Mouse (Mus musculus) heart, postnatal 10 days (tissue): Measurements from ENCODE around the gene Cdc42ep4. TPM values are rescaled to one million over a fixed set of nuclear protein-coding genes. Genes with fewer than 3 reads are reported as not detected.

Experiments used
- DNase-seq, 2 experiments: peaks; one replicate each; pipeline ENCODE4 v3.0.0; 2021
- intact Hi-C: fragments of 180-260 bp; cut with DNase I; formaldehyde crosslinking; loops from one replicate; pipeline ENCODE4 v1.15.1; 2025
- total RNA-seq, 2 experiments: library from RNA; stranded (reverse); gene quantifications; 2 replicates each; pipeline ENCODE4 v1.2.3; 2021

Gene Cdc42ep4
- total RNA-seq, 2 experiments from 2014 or later = 23.6 to 33.0 TPM

DNA sequence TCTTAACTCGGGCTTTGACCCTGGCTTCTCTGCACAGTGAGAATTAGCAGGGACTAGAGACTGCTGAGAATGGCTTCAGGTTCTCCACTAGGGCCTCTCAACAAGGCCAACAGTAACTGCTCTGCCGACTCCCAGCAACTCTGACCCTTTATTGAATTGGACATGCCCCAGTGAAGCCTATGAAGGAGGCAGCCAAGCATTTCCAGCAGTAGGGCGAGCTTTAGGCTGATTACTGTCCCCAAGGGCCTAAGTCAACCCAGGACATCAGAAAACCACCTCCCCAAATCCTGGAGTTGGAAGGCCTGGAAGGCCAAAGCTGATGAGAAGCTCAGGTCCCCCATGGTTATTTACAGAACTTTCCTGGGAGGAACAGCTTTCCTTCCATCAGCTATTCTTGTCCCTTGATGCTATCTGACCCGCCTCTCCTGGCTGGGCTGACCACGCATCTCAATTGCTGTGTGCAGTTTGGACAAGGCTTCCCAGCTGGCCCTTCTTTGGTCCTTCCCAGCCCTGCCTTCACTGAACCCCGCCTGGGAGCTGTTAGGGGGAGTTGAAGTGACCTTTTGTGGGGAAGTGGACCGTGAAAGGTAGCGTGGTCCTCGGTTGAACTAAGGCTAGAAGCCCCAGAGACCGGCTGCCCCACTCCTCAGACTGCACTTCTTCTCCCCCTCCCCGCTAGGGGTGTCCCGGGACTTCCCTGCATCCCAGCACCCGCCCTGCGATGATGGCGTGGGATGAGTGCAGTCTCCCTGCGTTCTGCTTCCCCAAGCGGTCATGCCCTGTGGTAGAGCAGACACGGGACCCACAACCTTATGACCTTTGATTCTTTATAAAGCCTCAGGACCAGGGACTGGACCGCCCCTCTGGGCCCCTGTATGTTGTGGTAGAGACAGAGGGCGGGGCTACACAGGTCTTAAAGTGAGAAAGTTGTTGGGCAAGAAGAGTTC is 27.3 kb upstream of the Cdc42ep4 start:
- peak; percentile 67 to 68 for DNase-seq
- intact Hi-C loops = no loop called here

DNA sequence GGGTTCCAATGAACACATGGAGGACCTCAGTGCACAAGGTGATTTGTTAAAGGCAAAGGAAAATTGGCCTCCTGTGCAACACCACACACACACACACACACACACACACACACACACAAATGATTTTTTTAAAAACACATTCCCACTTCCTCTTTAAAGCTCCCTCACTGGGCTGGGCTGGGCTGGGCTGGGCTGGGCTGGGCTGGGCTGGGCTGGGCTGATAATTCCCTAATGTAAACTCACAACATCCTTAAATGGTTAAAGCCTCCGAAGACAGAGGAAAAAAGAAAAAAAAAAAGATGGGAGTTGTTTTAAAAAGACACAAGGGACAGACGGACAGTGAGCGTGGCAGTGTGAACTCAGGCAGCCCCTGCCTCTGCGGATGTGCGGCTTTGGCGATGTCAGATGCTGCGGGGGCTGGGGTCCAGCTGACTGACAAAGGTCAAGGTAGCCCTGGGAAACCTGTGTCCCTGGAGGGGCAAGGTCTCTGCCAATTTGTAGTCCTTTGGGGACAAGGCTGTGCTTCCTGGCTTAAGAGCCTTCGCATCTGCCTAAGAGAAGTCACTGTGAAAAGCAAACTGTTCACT is 26.3 kb upstream of the Cdc42ep4 start:
- DNase-seq = peak in 1 of 2 experiments; percentile 32
- intact Hi-C loops = no loop called here

DNA sequence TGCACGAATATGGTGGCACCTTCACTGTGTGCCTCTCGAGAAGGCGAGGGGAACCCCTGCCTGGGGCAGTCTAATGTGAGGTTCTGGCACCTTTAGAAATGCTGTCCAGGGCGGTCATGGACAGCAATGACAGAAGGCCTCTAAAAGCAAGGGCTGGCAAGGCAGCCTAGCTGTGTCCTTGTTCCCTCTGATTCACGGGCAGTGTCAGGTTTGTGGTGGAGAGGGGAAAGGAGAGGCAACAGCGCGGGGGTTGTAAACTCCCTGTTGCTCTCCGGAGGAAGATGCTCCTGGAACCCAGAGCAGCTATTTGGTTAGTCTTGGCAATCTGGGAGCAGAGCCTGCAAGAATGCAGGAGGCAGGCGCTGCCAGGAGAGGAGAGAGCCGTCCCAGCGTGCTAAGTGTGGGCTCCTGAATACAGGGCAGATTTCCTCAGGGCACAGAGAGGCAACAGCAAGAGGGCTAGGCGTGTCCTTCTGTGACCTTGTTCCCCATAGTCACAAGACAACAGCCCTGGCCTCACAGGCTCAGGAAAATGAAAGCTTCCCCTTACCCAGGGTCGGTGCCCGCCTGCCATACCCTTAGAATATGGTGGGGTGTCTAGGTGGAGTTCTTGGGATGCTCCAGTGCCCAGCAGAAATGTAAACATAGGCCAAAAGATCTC is 25.3 kb upstream of the Cdc42ep4 start:
- DNase-seq = no peak

DNA sequence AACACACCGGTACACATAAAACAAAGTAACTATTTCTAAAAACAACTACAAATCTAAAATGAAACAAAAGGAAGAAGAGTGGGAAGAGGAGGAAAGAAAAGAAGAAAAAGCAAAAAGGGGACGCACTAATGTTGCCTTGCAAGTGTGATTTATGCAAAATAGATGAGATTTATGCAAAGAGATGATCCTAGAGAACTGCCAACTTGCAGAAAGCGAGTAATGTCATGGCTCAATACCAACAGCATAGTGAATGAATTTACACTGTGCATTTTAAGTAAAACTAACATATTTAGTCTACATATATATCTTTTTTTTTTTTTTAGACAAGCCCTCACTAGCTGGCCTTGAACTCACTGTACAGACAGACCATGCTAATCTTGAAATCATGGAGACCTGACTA is 23.1 kb upstream of the Cdc42ep4 start:
- no peak for DNase-seq
- intact Hi-C loops = no loop called here

More for the DNA sequence above, 25.3 kb upstream of the Cdc42ep4 start:
- intact Hi-C loops = no loop called here

DNA sequence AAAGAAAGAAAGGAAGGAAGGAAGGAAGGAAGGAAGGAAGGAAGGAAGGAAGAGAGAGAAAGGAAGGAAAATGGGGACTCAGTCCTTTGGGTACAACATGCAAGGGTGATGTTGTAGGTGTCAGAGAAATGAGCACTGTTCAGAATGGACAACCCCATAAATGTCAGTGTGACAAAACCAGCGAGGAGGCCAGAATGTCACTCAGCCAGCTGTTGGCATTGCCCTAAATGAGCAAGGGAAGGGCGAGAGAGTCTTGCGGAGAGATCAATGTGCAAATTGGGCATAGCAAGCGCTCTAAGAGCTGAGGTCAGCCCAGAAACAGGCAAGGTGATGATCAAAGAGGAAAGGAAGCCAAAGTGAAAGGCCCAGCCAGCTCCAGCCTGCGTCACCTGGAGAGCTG is 21.5 kb upstream of the Cdc42ep4 start:
- intact Hi-C loops = no loop called here
- DNase-seq = no peak

DNA sequence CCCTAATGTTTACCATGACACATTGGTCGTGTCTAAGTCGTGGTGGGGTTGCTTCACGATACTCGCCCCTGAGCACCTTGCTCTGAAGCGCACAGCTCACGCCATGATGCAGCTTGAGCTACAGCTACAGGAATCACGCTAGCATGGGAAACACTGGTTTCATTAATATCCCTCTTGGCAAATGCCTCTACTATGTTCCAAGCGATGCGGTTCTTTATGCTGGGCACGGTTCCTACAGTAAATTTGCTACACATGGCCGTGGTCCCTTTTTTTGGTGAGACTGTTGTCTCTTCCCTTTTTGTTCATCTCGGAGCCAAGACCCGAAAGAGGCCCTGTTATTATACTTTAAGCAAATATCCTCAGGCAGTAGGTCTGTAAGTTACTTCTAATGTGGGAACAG is 19.5 kb upstream of the Cdc42ep4 start:
- no peak for DNase-seq

DNA sequence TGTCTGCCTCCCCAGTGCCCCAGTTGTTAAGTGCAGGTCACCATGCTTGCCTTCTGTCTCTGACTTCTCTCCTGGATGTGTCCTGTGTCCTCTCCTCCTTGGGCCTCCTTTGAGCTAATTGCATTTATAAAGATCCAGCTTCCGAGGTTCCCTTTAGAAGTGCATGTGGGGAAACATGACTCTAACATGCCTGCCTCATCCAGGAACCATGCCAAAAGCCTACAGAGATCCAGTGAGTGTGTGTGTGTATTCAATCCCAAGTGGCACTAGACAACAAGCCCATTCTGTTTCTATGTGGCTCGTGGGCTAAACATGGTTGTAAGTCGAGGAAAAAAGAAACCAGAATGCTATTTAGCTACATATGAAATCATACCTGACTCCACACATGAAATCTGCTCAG is 16.7 kb upstream of the Cdc42ep4 start:
- intact Hi-C loops = no loop called here
- no peak for DNase-seq

More for the DNA sequence above, 19.5 kb upstream of the Cdc42ep4 start:
- intact Hi-C loops = no loop called here

DNA sequence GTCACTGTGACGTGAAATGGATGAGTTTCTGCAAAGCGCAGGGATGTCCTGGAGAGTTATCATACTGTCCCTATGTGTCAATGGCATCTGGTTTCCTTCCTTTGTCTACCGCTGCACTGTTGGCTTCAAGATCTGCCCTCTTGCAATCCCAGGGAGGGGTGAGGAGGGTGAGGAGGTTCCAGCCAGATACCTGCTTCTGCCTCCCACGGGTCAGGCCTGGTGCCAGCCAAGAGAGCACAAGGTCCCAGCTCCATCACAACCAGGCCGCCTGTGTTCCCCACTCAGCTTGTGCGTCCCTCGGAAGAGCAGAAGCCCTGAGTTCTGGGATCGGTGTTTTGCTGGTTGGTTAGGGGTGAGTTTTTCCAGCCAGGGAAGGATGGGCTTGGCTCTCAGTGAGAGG is 15.6 kb upstream of the Cdc42ep4 start:
- DNase-seq = peak; percentile 43 to 47
- intact Hi-C loops = no loop called here

DNA sequence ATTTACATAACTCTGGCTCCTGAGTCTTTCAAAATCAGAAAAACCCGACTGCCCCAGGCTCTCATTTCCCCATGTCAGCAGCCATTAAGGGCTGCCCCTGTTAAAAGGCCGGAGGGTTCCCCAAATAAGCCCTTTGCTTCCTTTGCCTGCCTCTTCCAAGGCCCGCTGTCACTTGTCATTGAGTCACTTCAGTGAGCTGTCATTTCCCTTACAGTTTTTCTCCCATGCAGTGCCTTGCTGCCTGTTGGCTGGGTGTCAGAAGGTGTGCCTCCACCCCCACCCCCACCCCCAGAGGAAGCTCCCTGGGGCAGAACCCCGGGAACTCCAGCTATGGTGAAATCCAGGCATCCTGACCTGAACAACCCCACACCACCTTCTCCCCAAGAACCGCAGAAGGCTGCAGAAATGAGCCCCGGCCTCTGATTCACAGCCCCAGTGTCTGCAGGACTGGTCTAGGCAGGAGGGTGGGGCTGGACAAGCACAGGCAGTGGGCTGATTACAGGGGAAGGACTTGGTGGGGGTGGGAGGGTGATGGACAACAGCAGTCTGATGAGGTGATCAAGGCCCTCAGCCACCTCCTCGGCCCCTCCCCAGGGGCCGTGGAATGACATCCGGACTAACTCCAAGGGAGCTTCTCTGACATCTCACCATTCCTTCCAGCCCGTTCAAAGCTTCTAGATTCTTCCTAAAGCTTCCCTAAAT is 14.8 kb upstream of the Cdc42ep4 start:
- DNase-seq = peak; percentile 38 to 47
- intact Hi-C loops = no loop called here

DNA sequence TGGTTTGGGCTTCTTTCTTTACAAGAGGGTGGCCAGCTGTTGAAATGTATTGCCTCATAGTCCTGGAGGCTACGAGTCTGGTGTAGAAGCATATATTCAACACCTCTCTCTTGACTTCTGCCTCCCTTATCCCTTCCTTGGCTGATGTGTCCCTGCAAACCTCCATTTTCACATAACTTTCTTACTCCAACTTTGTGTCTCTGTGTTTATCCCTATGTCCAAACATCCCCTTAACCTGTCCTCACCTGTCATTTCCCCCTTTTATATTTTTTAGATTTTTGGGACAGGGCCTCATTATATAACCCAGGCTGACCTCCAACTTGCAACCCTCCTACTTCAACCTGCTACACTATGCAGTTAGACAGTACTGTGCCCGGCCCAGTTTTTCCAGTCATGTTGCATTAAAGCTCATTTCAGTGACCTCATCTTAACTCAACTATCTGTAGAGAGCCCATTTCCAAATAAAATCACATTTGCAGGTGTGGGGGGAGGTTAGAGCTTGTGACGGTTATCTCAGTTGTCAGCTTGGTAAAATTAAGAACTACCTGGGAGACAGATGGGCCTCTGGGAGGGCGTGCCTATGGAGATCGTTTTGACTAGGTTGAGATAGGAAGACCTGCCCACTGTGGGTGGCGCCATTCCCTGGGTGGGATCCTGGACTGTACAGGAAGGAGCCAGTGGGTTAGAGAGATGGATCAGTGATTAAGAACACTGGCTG is 12.6 kb upstream of the Cdc42ep4 start:
- intact Hi-C loops = no loop called here
- no peak for DNase-seq

DNA sequence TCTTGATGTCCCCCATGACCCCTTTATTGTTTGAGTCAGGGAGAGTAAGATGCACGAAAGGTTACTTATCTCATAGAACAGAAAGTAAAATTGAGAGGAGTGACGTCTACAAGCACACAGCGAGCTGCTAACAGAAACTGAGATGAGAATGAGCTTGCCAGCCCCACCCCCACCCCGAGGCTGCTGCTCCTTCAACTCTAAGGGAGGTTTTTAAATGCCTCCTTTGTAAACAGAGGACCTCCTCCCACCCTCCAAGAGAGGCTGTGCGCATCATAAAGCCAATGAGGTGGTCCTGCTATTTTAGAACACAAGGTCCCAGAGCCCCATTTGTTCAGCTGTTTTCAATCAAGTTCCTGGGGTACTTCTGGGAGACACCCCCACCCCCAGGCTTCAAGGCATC is 11.8 kb upstream of the Cdc42ep4 start:
- no peak for DNase-seq
- intact Hi-C loops = no loop called here

DNA sequence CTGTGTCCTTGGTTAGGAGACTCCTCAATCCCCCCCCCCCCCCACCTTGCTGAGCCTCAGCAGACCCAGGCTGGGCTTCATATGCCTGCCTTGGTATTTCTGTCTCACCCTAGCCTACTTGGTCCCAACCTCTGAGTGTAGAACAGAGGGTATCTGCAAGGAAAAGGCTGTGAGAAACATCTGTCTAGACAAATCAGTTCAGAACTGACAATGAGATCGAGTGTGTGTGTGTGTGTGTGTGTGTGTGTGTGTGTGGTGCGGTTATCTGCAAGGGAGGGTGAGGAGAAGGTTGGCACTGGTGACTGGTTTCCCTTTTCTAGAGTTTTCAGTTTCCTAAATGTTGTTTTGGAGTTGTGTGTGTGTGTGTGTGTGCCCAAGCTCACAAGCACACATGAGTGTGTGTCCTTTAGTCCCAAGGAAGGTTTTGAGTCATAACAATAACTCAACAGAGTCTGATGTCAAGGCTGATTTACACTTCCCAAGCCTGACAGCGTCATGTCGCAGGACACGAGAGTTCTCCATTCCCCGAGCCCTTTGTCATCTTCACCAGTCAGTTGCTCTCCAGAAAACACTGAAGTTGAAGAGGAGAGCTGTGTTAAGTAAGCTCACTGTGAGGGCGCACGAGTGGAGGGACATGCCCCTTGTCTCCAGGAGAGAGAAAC is 10.6 kb upstream of the Cdc42ep4 start:
- intact Hi-C loops = no loop called here
- DNase-seq = no peak

DNA sequence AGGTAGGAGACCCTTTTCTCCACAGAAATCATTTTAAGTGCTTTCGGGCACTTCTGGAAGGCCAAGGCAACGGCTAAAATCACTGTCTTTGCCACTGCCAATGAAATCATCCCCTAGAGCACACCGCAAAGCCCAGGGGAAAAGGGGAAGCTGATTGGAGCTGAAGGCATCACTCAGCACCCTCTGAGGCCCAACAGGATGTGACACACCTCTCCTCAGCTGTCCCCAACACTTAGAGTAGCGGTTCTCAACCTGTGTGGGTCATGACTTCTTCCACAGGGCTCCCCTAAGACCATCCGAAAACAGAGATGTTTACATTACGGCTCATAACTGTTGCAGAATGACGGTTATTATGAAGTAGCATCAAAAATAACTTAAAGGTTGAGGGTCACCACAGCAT is 10.0 kb upstream of the Cdc42ep4 start:
- intact Hi-C loops = no loop called here

DNA sequence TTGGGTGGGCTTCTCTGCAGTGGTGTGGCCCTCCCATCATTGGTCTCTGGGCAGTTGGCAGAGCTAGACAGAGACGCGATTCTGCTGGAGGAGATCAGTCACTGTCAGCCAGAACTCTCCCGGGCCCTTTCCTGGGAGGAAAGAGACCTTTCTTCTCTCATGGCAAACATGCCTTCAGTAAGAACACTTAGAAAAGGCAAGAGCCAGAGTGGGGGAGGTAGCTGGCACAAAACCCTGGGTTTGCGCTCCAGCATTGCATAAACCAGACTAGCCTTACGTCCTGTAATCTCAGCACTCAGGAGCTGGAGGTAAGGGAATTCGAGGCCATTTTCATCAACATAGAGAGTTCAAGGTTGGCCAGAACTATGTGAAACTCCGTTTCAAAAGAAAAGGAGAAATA is 8.8 kb upstream of the Cdc42ep4 start:
- DNase-seq = no peak
- intact Hi-C loops = no loop called here

More for the DNA sequence above, 10.0 kb upstream of the Cdc42ep4 start:
- DNase-seq = no peak

DNA sequence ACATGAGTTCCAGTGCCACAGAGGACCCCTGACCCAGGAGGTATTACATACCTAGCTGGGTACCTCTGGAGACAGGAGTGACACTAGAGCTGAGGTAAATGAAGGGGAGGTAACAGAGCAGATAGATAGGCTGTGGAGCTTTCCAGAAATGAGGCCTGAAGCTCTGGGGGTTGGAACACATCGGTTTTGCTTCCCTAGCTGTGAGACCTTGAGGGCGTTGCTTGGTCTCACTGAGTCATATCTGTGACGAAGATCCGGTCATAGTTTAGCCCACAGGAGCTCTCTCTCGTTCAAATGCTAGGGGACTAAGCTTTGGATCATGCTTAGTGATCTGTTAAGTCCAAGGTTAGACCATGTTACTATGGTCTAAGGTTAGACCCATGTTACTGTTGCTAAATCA is 7.2 kb upstream of the Cdc42ep4 start:
- intact Hi-C loops = no loop called here
- no peak for DNase-seq

DNA sequence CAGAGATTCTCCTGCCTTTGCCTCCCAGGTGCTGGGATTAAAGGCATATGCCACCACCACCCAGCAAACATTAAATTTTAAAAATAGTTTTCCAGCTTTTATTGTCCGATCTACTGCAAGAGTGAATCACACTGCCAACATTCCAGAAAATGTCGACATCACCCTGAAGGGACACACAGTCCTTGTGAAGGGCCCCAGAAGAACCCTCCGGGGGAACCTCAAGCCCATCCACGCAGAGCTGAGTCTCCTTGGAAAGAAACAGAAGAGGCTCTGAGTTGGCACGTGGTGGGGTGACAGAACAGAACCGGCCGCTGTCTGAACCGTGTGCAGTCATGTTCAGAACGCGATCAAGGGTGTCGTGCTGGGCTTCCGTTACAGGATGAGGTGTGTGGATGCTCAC is 4.9 kb upstream of the Cdc42ep4 start:
- DNase-seq = no peak
- intact Hi-C loops = no loop called here

DNA sequence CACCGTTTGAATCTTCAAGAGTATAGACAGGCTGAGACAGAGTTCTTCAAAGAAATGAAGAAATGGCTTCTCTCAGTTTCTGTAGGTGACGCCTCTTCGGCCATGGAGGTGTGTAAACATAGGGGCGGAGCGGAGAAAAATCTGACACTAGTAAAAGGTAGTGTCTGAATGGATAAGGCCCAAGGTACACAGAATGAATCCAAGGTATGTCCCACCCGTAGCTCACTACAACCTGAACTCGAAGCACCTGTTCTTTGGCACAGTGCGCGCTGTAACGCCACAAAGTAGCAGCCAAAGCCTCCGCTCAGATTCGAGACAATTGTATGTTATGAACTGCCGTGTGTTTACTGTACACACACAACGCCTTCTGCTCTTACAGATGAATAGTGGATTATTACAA is 4.2 kb upstream of the Cdc42ep4 start:
- intact Hi-C loops = no loop called here
- no peak for DNase-seq

DNA sequence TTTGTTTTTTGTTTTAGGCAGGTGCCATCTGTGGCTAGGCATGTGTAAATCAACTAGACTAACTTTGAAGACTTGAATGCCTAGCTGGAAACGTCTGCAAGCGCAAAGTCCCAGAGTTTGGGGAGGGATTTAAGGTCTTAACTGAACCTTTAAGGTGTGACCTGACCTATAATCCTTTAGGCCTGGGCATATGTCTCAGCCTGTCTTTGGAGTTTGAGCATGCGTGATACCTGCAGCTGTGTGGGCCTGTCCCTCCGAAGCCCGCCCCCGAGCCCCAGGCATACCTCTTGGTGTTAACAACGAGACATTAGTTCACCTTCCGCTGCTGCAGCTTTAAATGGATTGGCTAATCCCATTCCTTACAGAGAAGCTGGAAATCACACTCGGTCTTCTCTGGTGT is 3.2 kb upstream of the Cdc42ep4 start:
- intact Hi-C loops = no loop called here
- DNase-seq = no peak

DNA sequence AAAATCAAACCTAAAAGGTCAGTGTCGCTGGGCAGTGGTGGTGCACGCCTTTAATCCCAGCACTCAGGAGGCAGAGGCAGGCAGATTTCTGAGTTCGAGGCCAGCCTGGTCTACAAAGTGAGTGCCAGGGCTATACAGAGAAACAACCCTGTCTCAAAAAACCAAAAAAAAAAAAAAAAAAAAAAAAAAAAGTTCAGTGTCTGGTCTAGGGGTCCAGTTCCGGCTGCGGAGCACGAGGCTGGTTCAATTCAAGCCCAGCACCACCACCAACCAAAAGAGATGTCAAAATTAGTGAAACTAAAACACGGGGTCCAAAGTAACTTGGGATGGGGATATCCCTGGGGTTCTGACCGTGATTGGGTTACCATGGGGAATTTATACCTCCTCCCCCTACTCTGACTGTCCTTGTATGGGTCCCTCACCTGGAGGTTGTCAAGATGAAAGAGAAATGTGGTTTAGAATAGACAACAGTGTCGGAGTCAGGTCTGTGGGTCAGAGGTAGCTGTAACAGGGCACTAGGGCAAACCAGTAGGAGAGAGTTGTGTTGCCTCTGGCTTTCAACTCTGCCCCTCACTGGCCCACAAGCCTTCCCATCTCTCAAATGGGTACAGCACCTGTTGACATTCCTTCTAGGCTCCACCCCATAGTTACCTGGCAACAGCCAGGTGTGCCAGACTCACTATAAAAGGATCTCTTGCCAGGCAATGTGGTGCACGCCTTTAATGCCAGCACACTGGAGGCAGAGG is 1.2 kb upstream of the Cdc42ep4 start:
- intact Hi-C loops = no loop called here

More for the DNA sequence above, 1.2 kb upstream of the Cdc42ep4 start:
- no peak for DNase-seq
